Mouse (Mus musculus) layer of hippocampus, postnatal 36 days (tissue): ENCODE data around the gene Dock1. TPM values are rescaled to one million over a fixed set of nuclear protein-coding genes. Genes with fewer than 3 reads are reported as not detected.

ENCODE experiments used
- DNase-seq, 2 experiments: peaks; one replicate each; pipeline ENCODE4 v3.0.0; 2022
- total RNA-seq, 2 experiments: library from RNA; stranded (reverse); gene quantifications; 2 replicates each; pipeline ENCODE4 v1.2.3; 2021

Dock1 gene
- total RNA-seq, 2 experiments from 2014 or later, result 24.4 to 26.3 TPM

GRCm38 (mm10) chr7:134842751-134843150, 172.3 kb downstream of the Dock1 start:
- no peak for DNase-seq

- no peak for DNase-seq
Observed at GRCm38 (mm10) chr7:134862000-134862399, 191.5 kb downstream of the Dock1 start.

- no peak for DNase-seq
Observed at GRCm38 (mm10) chr7:134864175-134864574, 193.7 kb downstream of the Dock1 start.

GRCm38 (mm10) chr7:134872511-134872910, 202.1 kb downstream of the Dock1 start:
- no peak for DNase-seq

- DNase-seq, result no peak
Observed at GRCm38 (mm10) chr7:134872981-134873380, 202.5 kb downstream of the Dock1 start.

DNA sequence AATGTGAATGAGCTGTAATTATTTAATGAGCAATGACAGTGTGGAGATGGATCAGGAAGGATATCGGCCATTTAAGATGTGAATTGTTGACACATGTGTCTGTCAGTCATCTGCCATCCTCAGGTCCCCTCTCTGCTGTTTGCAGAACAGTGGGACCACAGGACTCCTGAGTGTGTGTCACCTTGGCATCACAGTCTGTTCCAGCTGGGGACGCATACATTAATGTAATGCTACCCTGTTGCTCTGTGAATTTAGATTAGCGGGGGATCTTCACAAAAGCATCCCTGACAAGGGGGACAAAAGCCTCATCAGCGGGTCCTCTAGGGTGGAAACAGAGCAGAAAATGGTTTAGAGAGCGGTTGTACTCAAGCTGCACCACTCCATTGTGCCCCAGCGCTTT, 208.5 kb downstream of the Dock1 start:
- no peak for DNase-seq

GRCm38 (mm10) chr7:134880431-134880830, 210.0 kb downstream of the Dock1 start:
- no peak for DNase-seq

DNA sequence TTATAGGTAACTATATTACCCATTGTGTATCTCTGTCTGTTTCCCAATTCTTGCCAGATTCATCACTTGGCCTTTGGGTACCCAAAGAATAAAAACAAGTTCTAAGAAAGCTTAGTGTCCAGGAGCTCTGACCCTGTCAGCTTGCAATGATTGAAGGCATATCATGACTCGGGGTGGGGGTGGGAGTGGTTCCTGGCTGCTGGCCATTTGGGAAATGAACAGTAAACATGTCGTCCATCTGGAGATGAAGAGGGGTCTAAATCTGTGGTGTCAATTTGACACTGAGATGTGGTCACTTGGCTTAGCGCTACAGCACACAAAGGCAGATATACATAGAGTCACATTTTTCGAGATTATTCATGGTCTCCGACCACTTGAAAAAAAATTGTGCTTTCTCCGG, 213.1 kb downstream of the Dock1 start:
- DNase-seq, result no peak

DNA sequence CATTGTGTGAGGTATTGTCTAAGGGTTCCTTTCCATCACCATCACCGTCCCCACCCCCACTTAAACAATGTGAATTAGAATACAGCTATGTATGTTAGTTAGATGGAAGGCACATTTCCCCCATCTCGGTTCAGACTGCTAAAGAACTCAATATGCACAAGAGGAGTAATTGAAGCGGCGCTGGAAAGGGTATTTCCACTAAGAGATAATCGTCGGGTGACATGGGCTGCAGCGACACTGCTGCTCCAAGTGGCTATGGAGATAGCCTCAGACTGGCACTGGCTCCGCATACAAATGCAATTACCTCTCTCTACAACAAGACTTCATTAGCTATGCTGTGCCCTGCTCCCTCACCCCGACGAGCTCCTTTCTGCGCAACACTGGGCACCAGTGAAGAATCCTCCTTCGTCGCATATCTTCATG, 222.0 kb downstream of the Dock1 start:
- DNase-seq, result no peak

DNA sequence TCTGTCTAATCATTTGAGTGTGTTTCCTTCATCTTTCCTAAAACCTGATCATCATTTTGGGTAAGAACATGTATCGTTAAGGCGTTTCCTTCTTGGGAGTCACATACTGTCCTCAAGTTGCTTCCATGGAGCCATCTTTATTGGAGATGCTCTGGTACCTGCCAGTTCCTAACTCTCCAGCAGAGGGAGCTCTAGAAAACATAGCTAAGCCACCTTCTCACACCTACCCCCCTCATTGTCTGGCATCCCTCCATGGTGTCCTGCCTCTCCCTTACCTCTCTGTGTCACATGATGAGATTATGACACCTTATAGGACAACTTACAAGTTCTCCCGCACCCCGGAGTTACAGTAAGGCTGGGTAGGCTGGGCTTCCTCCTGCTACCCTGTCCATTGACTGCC, 222.5 kb downstream of the Dock1 start:
- DNase-seq, result no peak

DNA sequence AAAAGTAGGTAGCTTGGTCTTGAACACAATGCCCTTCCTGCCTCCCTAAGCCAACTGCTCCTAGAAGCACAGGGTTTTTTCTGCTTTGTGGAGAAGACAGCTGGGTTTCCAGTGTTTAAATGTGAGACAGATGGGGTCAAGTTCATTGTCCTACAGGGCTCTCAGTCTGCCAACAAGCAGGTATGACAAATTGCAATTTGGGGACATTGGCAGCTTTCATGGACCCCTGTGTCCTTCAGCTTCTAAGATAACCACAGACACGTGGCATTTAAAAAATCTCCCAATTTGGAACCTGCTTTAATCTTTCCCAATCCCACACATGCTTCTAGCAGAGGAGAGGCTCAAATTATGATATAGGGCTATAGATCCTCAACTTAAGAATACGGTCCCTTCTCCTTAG, 224.2 kb downstream of the Dock1 start:
- DNase-seq, result no peak

DNA sequence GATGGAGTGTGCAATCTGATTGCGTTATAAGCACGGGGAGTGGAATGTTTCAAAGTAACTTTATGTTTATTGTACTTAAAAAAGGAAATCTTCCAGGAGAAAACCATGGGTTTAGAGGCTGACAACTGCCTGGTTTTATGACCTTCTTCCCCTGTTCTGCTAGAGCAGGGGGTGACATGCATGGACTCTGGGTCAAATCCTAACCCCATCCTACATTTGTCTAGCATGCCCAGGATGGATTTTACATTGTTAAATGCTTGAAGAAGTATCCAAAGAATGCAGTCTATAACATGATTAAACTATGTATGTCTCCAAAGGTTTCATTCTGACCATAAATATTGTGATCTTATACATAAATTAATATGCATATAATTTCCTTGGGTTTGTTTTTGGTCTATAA, 229.0 kb downstream of the Dock1 start:
- no peak for DNase-seq

- DNase-seq, result no peak
Observed at GRCm38 (mm10) chr7:134901992-134902391, 231.5 kb downstream of the Dock1 start.

DNA sequence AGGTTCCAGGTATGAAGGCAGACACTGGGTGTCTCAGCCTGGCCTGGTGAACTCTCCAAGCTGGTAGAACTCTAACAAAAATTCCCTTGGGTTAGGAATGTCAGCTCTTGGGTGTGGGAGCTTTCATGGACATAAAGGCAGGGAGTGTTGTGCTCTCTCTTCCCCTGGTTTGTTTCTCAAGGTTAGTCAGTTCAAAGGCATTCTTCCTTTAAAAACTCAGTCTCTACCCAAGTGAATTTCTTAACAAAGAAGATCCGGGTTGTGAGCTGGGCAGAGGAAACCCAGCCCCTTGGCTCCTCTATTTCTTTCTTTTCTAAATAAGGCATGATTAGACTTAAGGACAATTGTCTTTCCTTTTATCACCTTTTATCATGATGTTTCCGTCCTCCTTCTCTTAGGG, 261.4 kb downstream of the Dock1 start:
- no peak for DNase-seq

GRCm38 (mm10) chr7:134937471-134937926, 267.0 kb downstream of the Dock1 start:
- DNase-seq, result peak; percentile 16 to 26

DNA sequence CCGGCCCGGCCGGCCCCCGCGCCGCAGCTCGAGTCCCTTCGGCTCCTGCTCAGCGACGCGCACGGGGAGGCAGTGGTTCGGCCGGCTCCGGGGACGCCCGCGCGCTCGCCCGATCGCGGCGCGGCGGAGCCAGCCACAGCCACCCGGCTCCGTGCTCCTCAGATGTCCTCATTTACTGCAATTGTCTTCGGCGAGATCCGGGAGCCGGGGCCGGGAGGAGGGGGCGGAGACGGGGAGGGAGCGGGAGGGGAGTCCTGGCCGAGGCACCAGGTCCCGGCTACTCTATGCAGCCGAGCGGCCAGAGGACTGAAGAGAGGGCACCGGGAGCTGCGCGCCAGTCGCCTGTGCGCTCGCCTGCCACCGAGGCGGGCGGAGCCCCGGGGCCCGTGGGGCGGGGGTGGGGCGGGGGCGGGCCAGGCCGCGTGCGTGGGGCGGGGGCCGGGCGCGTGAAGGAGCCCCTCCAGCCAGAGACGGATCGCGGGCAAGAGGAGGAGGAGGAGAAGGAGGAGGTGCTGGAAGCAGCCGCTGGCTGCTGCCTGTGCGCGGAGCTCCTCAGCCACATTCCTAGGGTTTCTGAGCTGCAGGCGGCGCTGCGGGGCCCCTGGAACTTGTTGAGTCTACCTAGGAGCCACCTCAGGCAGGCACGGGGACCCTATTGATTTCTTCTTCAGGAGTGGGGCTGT, 267.6 kb downstream of the Dock1 start, which contains the start of gene Fam196a:
Gene Fam196a (minus strand): TSS at position 504 of the 683 bp plus-strand sequence.
- DNase-seq, result peak; percentile 61 to 74

GRCm38 (mm10) chr7:134941891-134942290, 271.4 kb downstream of the Dock1 start:
- no peak for DNase-seq

GRCm38 (mm10) chr7:134943063-134943462, 272.6 kb downstream of the Dock1 start:
- no peak for DNase-seq

DNA sequence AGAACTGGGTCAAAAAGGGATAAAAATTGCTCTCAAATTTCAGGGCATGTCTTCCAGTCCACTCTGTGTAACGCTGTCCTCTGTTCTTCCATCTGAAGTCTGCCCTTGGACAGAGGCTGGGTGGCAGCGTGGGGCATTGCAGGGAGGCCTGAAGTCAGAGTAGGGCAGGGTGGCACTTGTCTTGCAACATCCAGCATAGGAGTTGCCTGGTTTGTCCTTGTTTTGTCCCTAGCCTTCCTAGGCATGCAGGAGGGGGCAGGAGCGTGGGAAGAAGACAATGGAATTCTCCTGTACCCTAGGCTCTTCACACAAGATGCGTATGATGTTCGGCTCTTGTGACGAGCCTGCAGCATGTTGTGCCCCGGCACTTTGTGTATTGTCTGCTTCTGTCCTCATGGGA, 273.2 kb downstream of the Dock1 start:
- no peak for DNase-seq

DNA sequence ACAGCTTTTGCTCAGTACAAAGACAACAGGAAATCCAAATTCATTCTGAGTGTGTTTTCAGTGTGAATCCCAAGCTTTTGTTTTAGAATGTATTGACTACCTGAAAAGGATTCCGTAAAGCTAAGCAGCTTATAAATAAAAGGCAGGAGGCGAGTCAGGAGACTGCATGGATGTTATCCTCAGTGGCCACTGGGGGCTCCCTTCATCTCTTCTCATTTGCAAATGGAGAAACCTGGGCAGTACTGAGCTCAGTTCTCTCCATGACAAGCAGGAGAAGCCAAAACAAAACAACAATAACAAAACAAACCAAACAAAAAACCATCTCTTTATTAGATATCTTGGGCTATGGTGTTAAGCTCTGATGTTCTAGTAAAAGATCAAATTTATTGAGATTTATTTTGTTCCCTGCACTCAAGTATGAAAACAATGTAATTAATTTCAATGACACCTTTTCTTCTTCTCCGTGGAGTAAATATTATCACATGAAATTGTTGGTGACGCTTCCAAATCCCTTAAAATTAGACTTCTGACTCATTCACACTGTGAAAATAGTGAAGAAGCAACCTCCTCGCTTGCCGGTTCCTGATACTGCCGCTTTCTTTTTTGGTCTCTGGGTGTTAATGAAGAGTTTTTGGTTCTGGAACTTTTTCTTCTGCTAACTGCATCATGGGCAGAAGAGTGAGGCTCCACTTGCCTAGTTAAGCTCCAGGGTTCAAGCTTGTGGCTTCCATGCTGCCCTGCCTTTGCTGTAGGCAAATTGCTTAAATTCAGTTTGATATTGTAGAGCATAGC, 275.7 kb downstream of the Dock1 start:
- no peak for DNase-seq

GRCm38 (mm10) chr7:134959086-134959485, 288.6 kb downstream of the Dock1 start:
- no peak for DNase-seq

DNA sequence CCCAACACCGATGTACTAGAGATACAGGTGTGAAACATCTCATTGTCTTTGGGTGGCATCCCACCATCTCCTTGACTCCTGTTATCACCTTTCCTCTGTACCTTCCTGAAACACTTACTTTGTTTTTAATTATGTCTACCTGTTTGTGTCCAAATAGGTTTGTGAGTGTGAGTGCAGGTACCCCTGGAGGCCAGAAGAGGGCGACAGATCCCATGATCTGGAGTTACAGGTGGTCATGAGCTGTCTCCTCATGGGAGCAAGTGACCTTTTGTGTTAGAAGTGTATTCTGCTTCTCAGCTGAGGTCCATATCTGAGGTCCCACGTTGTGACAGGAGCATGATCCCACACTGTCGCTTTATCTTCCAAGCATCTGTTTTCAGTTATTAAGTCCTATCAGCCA, 290.4 kb downstream of the Dock1 start:
- no peak for DNase-seq

GRCm38 (mm10) chr7:134961608-134962007, 291.2 kb downstream of the Dock1 start:
- DNase-seq, result no peak

DNA sequence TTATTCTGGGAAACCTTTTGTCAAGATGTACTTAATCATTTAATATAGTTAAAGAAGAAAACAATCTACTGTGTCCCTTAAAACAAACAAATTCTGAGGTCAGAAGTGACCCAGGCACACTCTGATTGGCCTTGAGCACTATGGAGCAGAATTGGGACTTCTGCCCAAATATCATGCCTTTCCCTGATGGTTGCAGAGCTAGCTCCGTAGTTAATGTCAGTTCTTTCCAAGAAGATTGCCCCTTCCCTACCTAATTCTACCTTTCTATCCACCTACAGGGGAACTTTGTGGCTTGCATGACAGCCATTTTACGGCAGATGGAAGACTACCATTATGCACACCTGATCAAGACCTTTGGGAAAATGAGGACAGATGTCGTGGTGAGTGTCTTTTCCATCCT, 319.8 kb downstream of the Dock1 start:
- no peak for DNase-seq
